Mouse (Mus musculus) retina, adult 2 months (tissue): ENCODE results near the gene Cdhr2.

ENCODE experiments used
- DNase-seq: peaks from one replicate; pipeline ENCODE4 v3.0.0-alpha.2; 2012; ENCODE audit warnings: low read depth, low spot score

Cdhr2 gene

DNA sequence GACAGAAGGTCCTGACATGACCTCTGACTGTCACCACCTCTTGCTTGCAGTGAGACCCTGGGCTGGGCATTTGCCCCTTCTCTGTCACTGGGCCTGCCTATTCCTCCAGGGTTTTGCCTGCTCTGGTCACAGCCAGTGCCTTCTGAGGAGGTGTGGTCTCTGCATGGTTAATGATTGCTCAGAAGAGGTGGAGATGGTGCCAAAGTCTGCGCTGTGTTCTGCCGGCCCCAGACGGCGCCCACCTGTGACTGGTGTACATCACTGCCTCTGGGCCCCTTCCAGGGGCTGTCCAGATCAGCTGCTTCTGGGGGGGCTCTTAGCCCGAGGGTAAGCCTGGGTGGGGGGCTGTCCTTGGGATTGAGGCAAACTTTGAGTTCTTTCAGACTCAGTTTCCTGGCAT, at the start of gene Cdhr2:
TSS of gene Cdhr2 (plus strand) at position 219 of the 400 bp plus-strand sequence.
- DNase-seq: no peak

DNA sequence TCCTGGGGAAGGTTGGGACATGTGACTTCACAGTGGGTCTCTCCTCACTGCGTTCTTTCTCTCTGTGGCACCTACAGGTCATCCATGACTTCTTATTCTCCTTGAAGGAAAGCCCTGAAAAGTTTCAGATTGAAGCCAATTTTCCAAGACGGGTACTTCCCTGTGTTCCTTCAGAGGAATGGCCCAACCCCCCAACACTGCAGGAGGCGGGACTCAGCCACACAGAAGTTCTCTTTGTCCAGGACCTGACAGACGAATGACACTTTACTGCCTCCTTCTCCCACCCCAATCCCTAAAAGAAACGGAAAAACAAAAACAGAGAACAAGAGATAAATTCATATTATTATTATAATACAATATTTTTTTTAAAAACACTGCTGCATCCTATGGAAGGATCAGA, 40.4 kb upstream of the Cdhr2 start:
- DNase-seq: no peak

GRCm38 (mm10) chr13:54661358-54661757, 39.9 kb upstream of the Cdhr2 start:
- no peak for DNase-seq

- no peak for DNase-seq
Measured at GRCm38 (mm10) chr13:54663999-54664398, 37.3 kb upstream of the Cdhr2 start.

GRCm38 (mm10) chr13:54664509-54664908, 36.8 kb upstream of the Cdhr2 start:
- no peak for DNase-seq

GRCm38 (mm10) chr13:54665062-54665461, 36.2 kb upstream of the Cdhr2 start:
- no peak for DNase-seq

- DNase-seq: no peak
Measured at GRCm38 (mm10) chr13:54670491-54670890, 30.8 kb upstream of the Cdhr2 start.

DNA sequence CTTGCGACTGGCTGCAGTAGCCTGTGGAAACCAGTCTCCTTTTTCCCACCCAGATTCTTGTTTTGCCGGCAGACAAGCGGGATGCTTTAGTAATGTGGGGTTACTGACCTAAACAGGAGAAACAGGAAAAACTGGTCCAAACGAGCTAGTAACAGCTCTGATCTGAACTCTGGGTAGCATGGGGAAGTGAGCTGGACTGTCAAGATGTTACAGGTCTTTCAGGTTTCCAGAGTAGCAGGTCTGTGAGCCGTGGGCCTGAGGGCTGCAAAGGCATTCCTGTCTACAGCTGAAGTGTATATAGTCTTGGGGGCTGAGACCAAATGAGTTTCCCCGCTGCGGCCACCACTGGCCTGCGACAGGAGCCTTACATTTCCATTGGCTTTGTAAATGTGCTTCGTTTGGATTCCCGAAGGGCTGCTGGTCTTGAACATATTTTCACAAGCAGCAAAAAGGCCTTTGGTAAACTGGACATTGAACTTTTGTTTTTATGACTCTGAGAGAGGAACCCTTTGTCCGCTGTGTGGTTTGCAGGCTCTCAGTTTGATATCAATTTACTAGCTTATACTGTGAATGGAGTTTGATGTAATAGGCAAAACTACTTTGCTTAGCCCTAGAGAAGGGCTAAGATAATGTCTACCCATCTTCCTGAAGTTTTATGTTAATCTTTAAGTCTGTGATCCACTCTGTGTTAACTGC, 25.2 kb upstream of the Cdhr2 start:
- no peak for DNase-seq

DNA sequence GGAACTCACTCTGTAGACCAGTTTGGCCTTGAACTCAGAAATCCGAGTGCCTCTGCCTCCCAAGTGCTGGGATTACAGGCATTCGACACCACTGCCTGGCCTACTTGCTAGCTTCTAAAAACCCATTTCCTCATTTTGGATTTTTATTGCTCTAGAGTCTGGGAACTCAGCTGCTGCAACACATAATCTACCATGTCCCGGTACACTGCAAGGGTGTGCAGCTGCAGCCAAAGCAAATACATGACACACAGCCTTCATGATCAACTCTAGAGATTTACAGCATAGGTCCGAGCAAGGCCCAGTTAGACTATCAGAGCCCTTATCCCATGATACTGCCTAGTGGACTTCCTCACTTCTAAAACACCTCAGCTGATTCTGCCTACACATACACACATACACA, 23.0 kb upstream of the Cdhr2 start:
- DNase-seq: no peak

- DNase-seq: no peak
Measured at GRCm38 (mm10) chr13:54680184-54680853, 20.9 kb upstream of the Cdhr2 start.

GRCm38 (mm10) chr13:54681291-54681690, 20.0 kb upstream of the Cdhr2 start:
- no peak for DNase-seq

DNA sequence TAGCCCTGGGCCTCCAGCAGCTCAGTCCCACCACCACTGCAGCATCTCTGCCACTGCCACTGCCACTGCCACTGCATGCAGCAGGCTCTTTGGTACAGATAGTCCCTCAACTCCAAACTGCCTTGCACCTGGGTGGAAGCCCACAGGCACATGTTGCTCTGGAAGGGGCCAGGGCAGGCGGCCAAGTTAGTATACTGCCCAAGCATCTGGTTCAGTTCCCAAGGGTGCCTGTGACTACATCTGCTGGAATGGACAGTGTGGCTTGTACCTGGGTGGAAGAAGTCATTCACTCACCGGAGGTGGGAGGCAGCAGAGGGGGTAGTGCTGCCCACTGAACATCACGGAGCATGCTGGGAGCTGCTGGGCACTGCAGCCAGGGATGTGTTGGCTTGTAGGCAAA, 18.0 kb upstream of the Cdhr2 start:
- no peak for DNase-seq

GRCm38 (mm10) chr13:54684140-54684896, 16.9 kb upstream of the Cdhr2 start:
- DNase-seq: no peak

GRCm38 (mm10) chr13:54685174-54685573, 16.1 kb upstream of the Cdhr2 start:
- no peak for DNase-seq

DNA sequence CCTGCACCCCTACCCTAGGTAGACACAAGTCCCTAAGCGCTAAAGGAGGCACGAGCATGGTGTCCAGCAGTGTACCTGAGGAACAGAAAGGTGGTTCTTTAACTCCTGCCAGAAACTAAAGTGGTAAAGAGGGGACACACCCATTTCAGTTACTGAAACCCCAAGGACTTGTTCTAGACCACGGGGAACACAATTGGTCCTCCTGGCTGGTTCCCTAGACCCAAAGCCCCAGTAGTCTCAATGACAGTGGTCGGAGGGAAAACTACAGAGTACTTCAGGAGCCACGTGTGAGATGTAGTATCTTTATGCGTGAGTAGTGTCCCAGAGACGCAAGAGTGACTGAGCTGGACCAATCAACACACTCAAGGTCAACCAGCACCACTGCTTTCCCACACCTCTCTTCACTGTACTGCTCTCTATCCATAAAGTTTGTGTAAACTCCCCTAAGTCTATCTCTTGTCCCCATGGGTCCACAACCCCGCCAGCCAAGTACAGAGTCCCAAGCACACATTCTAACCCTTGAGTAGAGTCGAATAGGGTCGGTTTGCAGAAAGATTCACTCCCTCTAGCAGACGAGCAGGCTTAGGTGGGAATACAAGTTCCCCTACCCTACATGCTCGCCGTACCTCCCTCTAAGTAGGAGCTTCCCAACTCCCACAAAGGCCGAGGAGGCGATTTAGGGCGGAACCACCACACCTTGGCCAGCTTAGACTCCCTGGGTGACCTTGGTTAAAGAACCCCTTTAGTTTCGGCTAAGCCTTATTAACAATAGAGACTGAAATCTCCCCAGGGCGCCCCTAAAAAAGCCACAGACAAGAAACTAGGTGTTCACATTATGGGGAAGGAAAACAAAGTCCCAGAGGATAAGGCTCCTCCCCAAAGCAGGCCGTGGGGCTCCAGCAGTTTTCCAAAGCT, 14.9 kb upstream of the Cdhr2 start:
- DNase-seq: no peak

- no peak for DNase-seq
Measured at GRCm38 (mm10) chr13:54687096-54687495, 14.2 kb upstream of the Cdhr2 start.

GRCm38 (mm10) chr13:54687575-54688424, 13.5 kb upstream of the Cdhr2 start:
- DNase-seq: peak; percentile 83

DNA sequence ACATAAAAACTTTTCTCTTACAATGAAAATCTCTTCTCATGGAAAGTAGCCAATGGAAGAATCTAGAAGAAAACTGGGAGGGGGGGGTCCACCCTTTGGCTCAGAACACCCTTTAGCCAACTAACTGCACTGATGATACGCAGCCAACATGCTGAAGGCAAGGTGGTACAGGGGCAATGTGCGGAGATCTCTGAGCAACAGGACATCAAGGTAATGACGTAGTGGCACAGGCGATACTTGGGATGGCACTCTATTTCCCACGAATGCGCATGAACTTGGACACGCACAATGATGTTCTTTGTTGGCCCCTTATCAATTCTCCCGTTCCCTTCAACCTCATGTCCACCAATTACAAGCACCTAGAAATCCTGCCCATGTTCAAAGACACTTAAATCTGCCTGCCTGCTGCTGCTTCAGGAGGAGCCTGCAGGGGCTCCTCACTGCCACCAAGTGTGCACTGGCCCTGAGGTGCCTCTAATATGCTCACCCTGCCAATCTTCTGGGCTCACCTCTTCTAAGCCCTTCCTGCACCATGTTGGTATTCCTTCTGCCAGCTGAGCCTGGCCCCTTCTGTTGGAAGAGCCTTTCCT, 11.0 kb upstream of the Cdhr2 start:
- DNase-seq: no peak

DNA sequence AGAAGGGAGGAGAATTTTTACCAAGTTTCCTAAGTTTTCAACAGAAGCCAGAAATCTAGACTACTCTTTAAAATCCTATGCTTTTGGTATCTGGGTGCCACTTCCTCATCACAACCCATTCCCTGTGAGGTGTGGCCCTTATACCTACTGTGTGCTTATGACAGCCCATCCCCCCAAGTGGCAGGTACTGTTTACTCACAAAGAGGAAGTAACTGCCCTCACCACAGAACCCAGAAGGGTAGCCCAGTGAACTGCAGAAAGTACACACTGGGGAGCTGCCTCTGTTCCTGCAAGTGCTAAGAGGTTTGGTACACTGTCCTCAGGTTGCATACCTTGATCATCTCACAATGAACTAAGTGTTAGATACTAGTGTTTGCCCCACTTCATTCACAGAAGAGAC, 9.5 kb upstream of the Cdhr2 start:
- no peak for DNase-seq
